Mouse (Mus musculus) erythroblast, embryonic 14.5 days (primary cell): ENCODE results near the gene Lyz1.

Source experiments
- GATA1 ChIP-seq: IDR thresholded peaks from 2 replicates; pipeline ENCODE4 v1.6.1; 2012; ENCODE audit warnings: low read length, inconsistent platforms, mixed read lengths
- TAL1 ChIP-seq: IDR thresholded peaks from 3 replicates; pipeline ENCODE4 v1.6.1; 2012; ENCODE audit warnings: low read length, inconsistent platforms, mixed read lengths

GRCm38 (mm10) chr10:117283871-117284577 is 8.6 kb downstream of the Lyz1 start:
- TF ChIP-seq GATA1 (no peak), TAL1 (no peak)
